Mouse (Mus musculus) urinary bladder, adult 2 months (tissue): ENCODE measurements around the gene Etv2. TPM values are rescaled to one million over a fixed set of nuclear protein-coding genes. Genes with fewer than 3 reads are reported as not detected.

Source experiments
- DNase-seq: peaks from one replicate; pipeline ENCODE4 v3.0.0; 2022; ENCODE audit warnings: low spot score
- polyA plus RNA-seq: library from polyadenylated mRNA; depleted of rRNA; stranded (reverse); fragments of >200 nt; gene quantifications from 2 replicates; pipeline ENCODE4 v1.2.3, GENCODE M21; 2012

The Etv2 gene
- polyA plus RNA-seq, 1 experiment = not detected

DNA sequence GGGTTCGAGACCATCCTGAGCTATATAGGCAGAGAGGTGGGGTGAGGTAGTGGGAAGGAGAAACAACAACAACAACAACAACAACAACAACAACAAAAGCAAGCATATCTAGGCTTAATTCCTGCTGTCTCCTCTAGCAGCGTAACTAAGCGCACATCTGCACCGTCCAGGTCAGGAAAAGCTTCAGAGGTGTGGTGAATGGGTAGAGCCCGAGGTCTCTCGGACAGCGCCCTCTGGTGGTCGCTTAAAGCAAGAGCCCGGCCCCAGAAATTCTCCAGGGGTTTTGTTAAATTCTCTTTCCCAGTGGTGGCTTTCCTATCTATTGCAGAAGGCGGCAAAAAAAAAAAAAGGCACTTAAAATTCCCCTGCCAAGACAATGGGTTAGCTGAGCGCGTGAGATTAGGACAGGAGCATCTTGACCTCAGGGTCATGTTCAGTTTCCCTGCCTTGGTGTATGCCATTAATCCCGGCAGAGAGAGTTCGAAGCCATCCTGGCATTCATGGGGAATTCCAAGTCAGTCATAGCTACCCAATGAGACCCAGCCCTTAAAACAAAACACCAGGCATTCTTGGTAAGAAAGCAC is 22.0 kb downstream of the Etv2 start:
- no peak for DNase-seq

DNA sequence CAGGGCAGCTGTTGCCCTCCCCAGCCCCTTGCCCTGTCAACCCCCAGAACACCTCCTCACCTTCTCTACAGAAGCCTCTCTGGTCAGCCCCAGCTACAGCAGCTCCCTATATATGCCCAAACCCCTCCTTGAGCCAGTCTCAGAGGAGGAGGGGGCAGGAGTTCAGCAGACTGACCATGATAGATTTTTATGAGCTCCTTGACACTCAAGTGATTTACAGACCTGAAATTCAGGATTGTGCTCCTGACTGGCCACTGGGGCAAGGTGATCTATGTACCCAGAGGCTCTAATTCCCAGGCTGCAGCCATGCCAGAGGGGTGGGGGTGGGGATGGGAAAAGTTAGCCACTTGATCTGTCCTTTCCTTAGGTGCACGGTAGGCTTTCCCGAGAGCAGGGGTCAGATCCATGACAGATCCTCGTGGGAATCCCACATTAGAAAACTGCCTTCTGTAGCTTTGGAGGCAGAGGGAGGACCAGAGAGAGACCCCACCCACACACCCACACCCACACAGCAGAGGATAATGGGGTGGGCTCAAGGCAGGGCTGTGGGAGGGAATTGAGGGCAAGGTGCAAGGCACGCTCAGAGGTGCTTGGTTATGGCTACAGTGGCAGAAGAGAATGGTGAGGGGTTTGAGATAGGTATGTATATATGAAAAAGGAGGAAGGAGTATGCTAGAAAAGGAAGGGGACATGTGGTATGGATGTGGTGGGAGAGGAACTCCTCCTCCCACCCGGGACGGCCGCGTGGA is 22.8 kb downstream of the Etv2 start, which contains the start of gene Upk1a:
Gene Upk1a (minus strand): TSS at position 194 of the 749 bp plus-strand sequence.
- no peak for DNase-seq

GRCm38 (mm10) chr7:30610043-30610442 is 25.6 kb downstream of the Etv2 start:
- no peak for DNase-seq

DNA sequence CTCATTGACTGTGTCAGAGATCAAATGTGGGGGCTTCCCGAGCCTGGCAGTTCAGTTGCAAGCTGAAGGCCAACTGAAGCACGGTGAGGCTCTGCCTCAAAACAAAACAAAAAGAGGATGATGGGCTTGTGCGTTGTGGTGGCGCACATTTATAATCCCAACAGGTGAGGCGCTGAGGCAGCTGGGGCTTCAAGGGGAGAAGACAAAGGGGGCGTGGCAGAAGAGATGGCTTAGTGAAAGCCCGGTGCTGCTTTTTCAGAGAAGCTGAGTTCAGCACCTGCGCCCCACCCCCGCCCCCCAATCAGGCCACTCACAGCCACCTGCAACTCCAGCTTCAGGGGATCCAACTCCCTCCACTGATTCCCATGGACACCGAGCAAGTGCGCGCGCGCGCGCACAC is 27.2 kb downstream of the Etv2 start:
- no peak for DNase-seq

DNA sequence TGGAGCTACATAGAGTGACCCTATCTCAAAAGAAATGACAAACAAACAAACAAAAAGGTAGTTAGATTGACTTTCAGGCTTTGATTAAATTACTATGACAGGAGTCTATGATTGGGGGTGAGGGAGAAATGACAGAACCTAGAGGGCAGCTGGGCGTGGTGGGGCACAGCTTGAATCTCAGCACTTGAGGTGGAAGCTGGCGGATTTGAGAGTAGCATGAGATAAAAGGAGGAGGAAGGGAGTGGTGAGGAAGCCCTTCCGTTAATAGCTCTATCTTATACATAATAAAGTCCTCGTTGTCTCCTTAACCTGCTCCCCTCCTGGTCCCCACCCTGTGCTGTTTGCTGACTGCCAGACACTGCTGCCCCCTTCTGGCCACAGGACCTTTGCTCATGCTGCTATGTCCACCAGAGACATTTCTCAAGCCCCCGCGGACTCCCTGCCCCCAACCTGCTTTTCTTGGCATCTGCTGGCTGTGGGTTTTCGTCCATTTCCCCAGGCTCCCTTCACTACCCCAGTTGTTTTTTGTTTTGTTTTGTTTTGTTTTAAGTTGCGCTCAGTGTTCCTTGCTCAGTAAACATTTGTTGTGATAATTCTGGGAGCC is 27.8 kb downstream of the Etv2 start:
- no peak for DNase-seq

DNA sequence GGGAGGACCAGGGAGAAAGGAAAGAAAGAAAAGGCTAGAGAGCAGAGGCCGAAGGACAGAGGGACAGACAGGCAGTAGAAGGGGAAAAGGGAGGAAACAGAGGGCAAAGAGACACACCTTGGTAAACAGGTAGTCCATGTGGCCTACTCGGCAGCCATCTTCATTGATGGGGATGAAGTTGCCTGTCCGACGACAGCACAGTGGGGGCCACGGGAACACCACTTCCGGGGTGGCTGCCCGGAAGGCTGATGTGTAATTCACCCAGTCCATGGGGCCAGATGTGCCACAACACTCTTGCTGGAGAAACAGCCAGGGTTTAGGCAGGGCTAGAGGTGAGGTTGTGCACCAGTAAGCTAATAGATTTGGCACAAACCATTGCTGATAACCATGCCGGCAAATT is 30.7 kb downstream of the Etv2 start:
- no peak for DNase-seq

DNA sequence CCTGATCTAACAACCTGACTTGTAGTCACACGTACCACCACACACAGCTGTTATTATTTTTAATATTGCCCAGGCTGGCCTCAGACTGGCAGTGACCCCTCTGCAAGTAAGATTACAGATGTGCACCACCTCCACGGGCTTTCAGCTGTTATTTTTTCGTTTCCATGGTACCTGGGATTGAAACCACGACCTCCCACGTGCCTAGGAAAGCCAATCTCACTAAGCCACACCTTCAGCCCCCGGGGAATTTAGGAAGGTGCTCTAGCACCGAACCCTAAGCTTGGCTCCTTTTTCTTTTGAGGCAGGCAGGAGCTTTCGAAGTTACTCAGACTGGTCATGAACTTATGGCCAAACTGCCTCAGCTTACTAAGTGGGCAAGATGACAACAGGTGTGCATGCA is 31.2 kb downstream of the Etv2 start:
- DNase-seq = no peak

DNA sequence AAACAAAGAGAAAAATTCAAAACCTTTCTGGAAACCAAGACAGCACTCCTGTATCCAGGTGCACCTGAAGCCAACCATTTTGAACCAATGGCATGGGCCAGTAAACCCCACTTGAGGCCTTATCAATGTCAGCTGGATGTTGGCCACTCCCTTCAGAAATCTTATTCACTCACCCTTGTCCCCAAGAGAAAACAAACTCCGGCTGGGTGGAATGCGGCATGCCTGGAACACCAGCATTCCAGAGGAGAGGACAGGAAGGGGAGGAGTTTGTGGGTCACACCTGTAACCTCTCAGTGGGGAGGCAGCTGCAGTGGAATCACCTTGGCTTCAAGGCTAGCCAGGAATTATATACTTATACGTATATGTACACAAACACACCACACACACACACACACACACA is 33.1 kb downstream of the Etv2 start:
- no peak for DNase-seq

GRCm38 (mm10) chr7:30600651-30601050 is 35.0 kb downstream of the Etv2 start:
- peak; percentile 57 for DNase-seq

- DNase-seq = peak; percentile 72
Measured at GRCm38 (mm10) chr7:30599933-30600353, 35.7 kb downstream of the Etv2 start.

DNA sequence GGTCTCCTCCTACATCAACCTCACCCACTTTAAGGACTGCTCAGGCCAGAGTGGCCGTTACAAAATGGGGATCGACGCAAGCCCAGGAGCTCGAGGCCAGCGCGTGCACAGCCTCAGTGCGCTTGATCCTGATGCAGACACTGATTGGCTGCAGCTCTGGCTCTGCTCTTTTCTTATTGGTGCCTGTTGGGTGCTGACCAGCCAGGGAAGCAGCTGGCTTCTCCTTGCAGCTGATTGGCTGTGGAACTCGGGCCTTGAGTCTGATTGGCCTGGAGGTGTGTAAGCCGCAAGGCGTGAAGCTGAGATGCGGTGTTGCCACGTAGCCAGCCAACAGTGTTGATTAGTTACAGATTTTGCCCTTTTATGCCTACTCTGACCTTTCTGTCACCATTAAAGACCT is 36.9 kb downstream of the Etv2 start, which contains the start of gene Zbtb32:
Gene Zbtb32 (minus strand): TSS at position 124 of the 400 bp plus-strand sequence.
- DNase-seq = no peak

DNA sequence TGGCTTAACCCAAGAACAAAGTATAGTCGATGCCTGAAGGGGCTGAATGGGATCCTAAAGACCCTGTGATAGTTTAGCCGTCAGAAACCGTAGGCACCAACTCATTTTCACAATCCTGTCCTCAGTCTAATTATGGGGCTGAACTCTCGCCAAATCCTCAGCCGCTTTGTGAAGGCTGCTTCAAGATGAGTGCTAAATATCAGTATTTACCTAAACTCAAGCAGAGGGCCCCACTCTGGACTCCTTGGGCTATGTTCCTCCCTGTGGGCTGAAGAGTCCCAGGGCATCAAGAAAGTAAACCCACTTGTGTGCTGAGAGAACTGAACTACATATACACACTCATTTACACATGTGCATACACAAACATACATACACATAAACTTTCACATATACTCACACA is 38.8 kb downstream of the Etv2 start:
- no peak for DNase-seq

DNA sequence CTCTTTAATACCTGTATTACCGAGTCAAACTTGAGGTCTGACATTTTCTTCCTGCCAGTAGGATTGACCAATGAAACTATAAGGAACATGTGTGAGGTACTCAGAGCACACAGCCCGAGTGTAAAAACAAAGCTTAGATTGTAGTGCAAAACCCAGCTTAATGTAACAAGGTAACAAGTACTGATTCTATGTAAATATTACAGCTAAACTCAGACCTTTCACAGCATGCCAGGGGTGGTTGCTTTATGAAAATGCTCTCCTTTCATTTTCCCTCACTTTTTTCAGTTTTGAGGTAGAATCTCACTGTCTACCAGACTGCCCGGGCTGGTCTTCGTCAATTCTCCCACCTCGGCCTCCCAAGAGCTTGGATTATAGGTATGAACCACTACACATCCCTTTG is 39.6 kb downstream of the Etv2 start:
- DNase-seq = no peak

DNA sequence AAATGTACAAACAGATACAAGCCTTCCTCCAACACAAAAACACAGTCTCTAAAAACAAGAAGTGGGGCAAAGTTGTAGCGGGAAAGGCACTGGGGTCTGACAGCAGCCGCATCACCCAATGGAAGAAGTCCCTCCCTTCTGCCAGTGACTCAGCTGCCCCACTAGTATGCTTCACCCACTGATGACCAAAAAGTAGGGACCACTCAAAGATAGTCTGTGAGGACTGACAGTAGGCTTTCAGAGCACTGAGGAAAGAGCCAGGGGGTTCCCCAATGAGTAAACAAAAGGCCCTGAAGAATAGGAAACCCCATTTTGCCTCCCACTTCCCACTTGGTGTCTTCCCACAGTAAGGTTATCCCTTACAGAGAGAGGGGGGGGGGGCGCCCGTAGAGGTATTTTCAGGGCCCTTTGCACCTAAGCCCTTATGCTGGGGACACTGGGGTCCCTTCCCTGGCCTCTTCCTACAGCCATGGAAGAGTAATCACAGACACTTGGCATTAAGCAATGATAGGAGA is 41.1 kb downstream of the Etv2 start:
- no peak for DNase-seq

DNA sequence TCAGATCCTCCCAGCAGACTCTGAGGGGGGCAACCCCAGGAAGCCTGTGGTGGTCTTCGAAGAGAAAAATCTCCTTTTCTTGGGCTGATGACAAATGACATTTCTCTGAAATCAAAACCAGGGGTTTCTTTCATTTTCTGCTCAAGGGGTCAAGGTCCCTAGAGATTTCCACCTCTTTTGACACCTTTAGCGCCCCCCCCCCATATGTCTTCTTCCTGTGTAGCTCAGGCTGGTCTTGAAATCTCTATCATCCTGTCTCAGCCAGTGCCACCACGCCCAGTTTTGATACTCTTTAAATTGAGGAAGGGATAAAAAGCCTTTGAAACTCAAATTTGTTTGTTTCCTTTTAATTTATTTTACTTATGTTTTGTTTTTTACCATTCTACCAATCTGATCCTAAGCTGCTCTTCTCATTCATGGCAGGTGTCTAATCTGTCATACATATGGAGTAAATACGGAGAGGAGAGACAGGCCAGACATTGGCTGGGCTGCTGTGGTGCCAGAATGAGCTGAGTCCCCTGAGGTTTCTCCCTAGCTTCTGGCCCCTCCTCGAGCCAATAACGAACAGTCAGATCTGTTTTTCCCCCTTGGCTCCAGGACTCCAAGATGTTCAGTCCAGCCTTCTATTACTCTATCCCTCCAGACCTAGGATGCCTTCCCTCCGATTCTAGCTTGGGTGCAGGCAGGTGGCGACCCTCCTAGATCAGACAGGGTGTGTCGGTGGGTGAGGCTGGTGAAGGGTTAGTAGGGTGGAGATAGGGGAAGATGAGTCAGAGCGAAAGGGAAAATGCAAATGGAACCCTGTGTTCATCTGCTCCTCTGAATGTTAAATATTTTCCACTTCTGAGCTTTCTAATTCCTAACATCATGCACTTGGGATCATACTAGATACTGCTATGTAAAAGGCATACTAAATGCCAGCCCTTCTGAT is 41.8 kb downstream of the Etv2 start:
- no peak for DNase-seq

GRCm38 (mm10) chr7:30592772-30593423 is 42.8 kb downstream of the Etv2 start:
- no peak for DNase-seq

DNA sequence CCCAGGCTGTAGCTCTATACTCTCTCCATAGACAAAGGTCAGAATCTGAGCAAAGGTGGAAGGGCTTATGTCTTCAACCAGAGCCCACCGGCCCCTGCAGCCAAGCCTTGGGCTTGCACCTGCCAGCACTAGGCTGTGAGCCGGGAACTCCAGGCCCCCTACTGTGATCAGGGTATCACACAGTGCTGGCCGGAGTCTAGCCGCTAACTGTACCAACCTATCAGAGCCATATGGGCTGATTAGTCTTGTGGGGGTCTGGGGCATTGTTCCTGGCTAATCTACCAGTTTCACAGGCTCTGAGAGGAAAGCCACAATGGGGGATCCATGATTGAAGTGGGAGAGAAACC is 44.1 kb downstream of the Etv2 start:
- DNase-seq = no peak

DNA sequence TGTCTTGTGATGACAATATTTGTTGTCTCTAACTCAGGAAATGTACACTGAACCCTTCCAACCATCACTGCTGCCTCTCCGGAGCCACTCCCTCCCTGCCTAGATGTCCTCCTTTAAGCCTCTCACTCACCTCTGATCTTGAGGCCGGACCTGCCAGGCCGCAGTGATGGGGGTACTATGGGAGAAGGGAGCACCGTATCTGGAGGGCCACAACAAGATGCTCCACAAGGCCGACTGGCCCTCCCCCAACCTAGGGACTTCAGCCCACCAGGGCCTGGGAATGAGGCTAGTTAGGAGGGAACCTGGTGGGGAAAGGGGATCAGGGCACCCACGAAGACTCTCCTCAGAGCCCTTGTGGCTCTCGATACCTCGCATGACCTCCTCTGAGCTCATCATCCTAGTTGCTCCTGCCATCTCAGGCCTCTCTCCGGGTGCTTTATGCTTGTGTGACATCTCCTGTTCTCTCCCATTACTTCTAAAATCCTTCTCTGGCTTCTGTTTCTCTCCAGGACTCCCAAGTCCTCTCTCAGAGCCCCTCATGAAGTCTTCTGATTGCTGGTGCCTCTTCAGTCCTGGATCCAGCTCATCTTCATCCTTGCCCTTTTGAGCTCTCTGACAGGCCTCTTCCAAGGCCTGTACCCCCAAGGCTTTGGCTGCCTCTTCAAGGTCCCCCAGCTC is 44.6 kb downstream of the Etv2 start:
- no peak for DNase-seq

- DNase-seq = peak; percentile 79
Measured at GRCm38 (mm10) chr7:30589435-30590301, 46.0 kb downstream of the Etv2 start.
